In genomic region chr19:46136639-46137580, GRCm38 (mm10) we compare ENCODE assay signal across 8 mouse cellular contexts. TPM values are rescaled to one million over a fixed set of nuclear protein-coding genes. Genes with fewer than 3 reads are reported as not detected.
DNase-seq lines count a peak whose midpoint lies in the region; ATAC-seq and TF ChIP-seq lines count a peak whose summit lies in the region.

No protein-coding gene starts in this region.

- peak; percentile 90 for TF ChIP-seq CTCF in liver, adult 2 months (IDR thresholded peaks at IDR 0.05; ENCODE audit: low read depth, low read length)

- DNase-seq in layer of hippocampus, adult 18-20 months (ENCODE audit: low spot score in 2 of 2): peak; percentile 23 to 57
- DNase-seq in layer of hippocampus, adult 9-11 months: no peak
- peak; percentile 79 for DNase-seq in embryo, embryonic 9.5 days (ENCODE audit: extremely low spot score)
- peak; percentile 71 for DNase-seq in liver, adult 2 months (ENCODE audit: extremely low read depth, low read depth, low spot score)
- DNase-seq in monocyte, adult 2 months (ENCODE audit: low read depth in 1 of 2, low spot score in 2 of 2): peak; percentile 38 to 67
- DNase-seq in splenic B cell, adult 2 months (ENCODE audit: low read depth, low spot score): peak; percentile 86

- peak overlapping the region; percentile 62 for H3K4me3 ChIP-seq in intestine, embryonic 16.5 days (ENCODE audit: low read length)
- peak overlapping the region; percentile 68; the same call in 1 of the 2 replicates for H3K4me3 ChIP-seq in liver, adult 2 months (ENCODE audit: insufficient read depth, low read depth, low read length)

- WGBS in intestine, embryonic 16.5 days: 2% methylated on average over 49 of the region's 49 CpGs
- WGBS in liver, adult 2 months: 2% methylated on average over 49 of the region's 49 CpGs

- 0 out of 2 replicates have a peak, but pooled peaks have one; percentile 28 for TF ChIP-seq POLR2A in liver, adult 2 months (IDR thresholded peaks at IDR 0.05; ENCODE audit: extremely low read depth, insufficient read depth, low read length)

- peak overlapping the region; percentile 64 for H3K9ac ChIP-seq in intestine, embryonic 16.5 days (ENCODE audit: low read depth, low read length)
- peak overlapping the region; percentile 45 for H3K9ac ChIP-seq in liver, adult 2 months (ENCODE audit: low read depth, low read length)

- H3K36me3 ChIP-seq in intestine, embryonic 16.5 days (ENCODE audit: control insufficient read depth, insufficient read depth, low read length): no peaks in the 10 kb centered on the region
- no peaks in the 10 kb centered on the region for H3K36me3 ChIP-seq in liver, adult 2 months (ENCODE audit: control insufficient read depth, insufficient read depth, low read length)
- no peaks in the 10 kb centered on the region for H3K36me3 ChIP-seq in splenic B cell, adult 2 months (ENCODE audit: control insufficient read depth, insufficient read depth, low read length, poor library complexity, severe bottlenecking)

- peak; percentile 73 for ATAC-seq in granulocyte monocyte progenitor cell, adult 5-6 weeks (replicated peaks; ENCODE audit: poor library complexity, severe bottlenecking)
- peak; percentile 35; the same call in 1 of the 2 replicates for ATAC-seq in intestine, embryonic 16.5 days

- peaks cover 51% of the 10 kb centered on the region for H3K27me3 ChIP-seq in intestine, embryonic 16.5 days (replicated peaks; ENCODE audit: control insufficient read depth, insufficient read depth, low read length)
- H3K27me3 ChIP-seq in liver, adult 2 months (ENCODE audit: control insufficient read depth, insufficient read depth, low read length): no peaks in the 10 kb centered on the region
- no peaks in the 10 kb centered on the region for H3K27me3 ChIP-seq in splenic B cell, adult 2 months (ENCODE audit: control insufficient read depth, insufficient read depth, low read length, poor library complexity, severe bottlenecking)

- H3K9me3 ChIP-seq in intestine, embryonic 16.5 days (ENCODE audit: control insufficient read depth, low read length): no peaks in the 10 kb centered on the region

- no peaks in the 10 kb centered on the region for H3K79me2 ChIP-seq in liver, adult 2 months (ENCODE audit: control insufficient read depth, insufficient read depth, low read length)

- peaks cover 19% of the 10 kb centered on the region for H3K4me1 ChIP-seq in intestine, embryonic 16.5 days (ENCODE audit: control insufficient read depth, insufficient read depth, low read length)
- H3K4me1 ChIP-seq in liver, adult 2 months (ENCODE audit: control insufficient read depth, insufficient read depth, low read length): peaks cover 19% of the 10 kb centered on the region

- no peak overlapping the region for H3K27ac ChIP-seq in intestine, embryonic 16.5 days (ENCODE audit: low read length)
- H3K27ac ChIP-seq in liver, adult 2 months (replicated peaks; ENCODE audit: insufficient read depth, low read depth, low read length): no peak overlapping the region

- peak overlapping the region; percentile 100 for H3K4me2 ChIP-seq in intestine, embryonic 16.5 days (ENCODE audit: low read depth, low read length)

RNA-seq across cellular contexts. Expression of gene Elovl3, which starts 5.2 kb away (rescaled TPM):
- not detected for total RNA-seq in layer of hippocampus, adult 18-20 months (2021)
- not detected in 2 replicates for total RNA-seq in granulocyte monocyte progenitor cell, adult 5-6 weeks (2014; fragmentation: Nextera tagmentation)
- total RNA-seq in granulocyte monocyte progenitor cell, adult 5-6 weeks (2017): not detected in 2 replicates
- polyA plus RNA-seq in intestine, embryonic 16.5 days (2015; fragmentation: Nextera tagmentation; extraction: Ambion mirVana): not detected in 2 replicates
- total RNA-seq in liver, adult 2 months (2014; rRNA removed): 0.67 and 9.8 TPM in 2 replicates
- polyA plus RNA-seq in liver, adult 2 months (2012; rRNA removed): 2.6 and 3.7 TPM in 2 replicates

RNA-seq across cellular contexts. Expression of gene Pitx3, which starts 11.2 kb away (rescaled TPM):
- total RNA-seq in layer of hippocampus, adult 18-20 months (2021): not detected
- total RNA-seq in granulocyte monocyte progenitor cell, adult 5-6 weeks (2014; fragmentation: Nextera tagmentation): not detected in 2 replicates
- total RNA-seq in granulocyte monocyte progenitor cell, adult 5-6 weeks (2017): not detected in 2 replicates
- not detected in 2 replicates for polyA plus RNA-seq in intestine, embryonic 16.5 days (2015; fragmentation: Nextera tagmentation; extraction: Ambion mirVana)
- not detected in 2 replicates for total RNA-seq in liver, adult 2 months (2014; rRNA removed)
- polyA plus RNA-seq in liver, adult 2 months (2012; rRNA removed): not detected in 2 replicates

RNA-seq across cellular contexts. Expression of gene Gbf1, which starts 15.4 kb away (rescaled TPM):
- 10 to 100 TPM; 82.1 to 84.8 TPM for total RNA-seq in layer of hippocampus, adult 18-20 months (2021)
- total RNA-seq in granulocyte monocyte progenitor cell, adult 5-6 weeks (2014; fragmentation: Nextera tagmentation): 59.7 and 63.2 TPM in 2 replicates
- total RNA-seq in granulocyte monocyte progenitor cell, adult 5-6 weeks (2017): 46.4 and 48.1 TPM in 2 replicates
- polyA plus RNA-seq in intestine, embryonic 16.5 days (2015; fragmentation: Nextera tagmentation; extraction: Ambion mirVana): 33.6 and 36.6 TPM in 2 replicates
- total RNA-seq in liver, adult 2 months (2014; rRNA removed): 25.0 and 25.7 TPM in 2 replicates
- polyA plus RNA-seq in liver, adult 2 months (2012; rRNA removed): 49.3 and 58.1 TPM in 2 replicates
